Comparison of ENCODE assay signal across 20 mouse cellular contexts in genomic region chr14:122189901-122190300, GRCm38 (mm10). TPM values are rescaled to one million over a fixed set of nuclear protein-coding genes. Genes with fewer than 3 reads are reported as not detected.
DNase-seq lines count a peak whose midpoint lies in the region; ATAC-seq and TF ChIP-seq lines count a peak whose summit lies in the region.
"Had no signal": no experiment of that assay in that cellular context is flagged by ENCODE, and none has a peak within 500 bp of the region (broad histone marks: within the 10 kb centered on the region; RNA-seq: fewer than 3 reads in every experiment).

No protein-coding gene starts in this region.

- H3K27me3 ChIP-seq in hindbrain, embryonic 16.5 days (replicated peaks; ENCODE audit: control insufficient read depth, insufficient read depth, low read length) = no peaks in the 10 kb centered on the region
- H3K27me3 ChIP-seq in hindbrain, embryonic 10.5 days (ENCODE audit: insufficient read depth, poor library complexity, severe bottlenecking) = no peaks in the 10 kb centered on the region
- no peaks in the 10 kb centered on the region for H3K27me3 ChIP-seq in liver, adult 2 months (ENCODE audit: control insufficient read depth, insufficient read depth, low read length)
- H3K27me3 ChIP-seq in liver, embryonic 12.5 days (replicated peaks) = no peaks in the 10 kb centered on the region
- H3K27me3 ChIP-seq: forebrain, embryonic 13.5 days; liver, embryonic 15.5 days; neural tube, embryonic 13.5 days had no signal

- TF ChIP-seq CTCF in liver, adult 2 months (IDR thresholded peaks at IDR 0.05; ENCODE audit: low read depth, low read length) = no peak

- peaks cover 7% of the 10 kb centered on the region; the same call in 1 of the 2 replicates for H3K79me2 ChIP-seq in liver, adult 2 months (ENCODE audit: control insufficient read depth, insufficient read depth, low read length)

- no peak overlapping the region for H3K27ac ChIP-seq in hindbrain, embryonic 16.5 days (ENCODE audit: low read depth, low read length)
- no peak overlapping the region for H3K27ac ChIP-seq in hindbrain, embryonic 10.5 days
- peak overlapping the region; percentile 15; the same call in 1 of the 2 replicates for H3K27ac ChIP-seq in liver, adult 2 months (replicated peaks; ENCODE audit: insufficient read depth, low read depth, low read length)
- H3K27ac ChIP-seq in liver, embryonic 12.5 days = no peak overlapping the region
- H3K27ac ChIP-seq: forebrain, embryonic 13.5 days; gastrocnemius, adult 2 months; heart, adult 2 months; limb, embryonic 12.5 days; liver, embryonic 15.5 days; neural tube, embryonic 13.5 days had no signal

- no peaks in the 10 kb centered on the region for H3K9me3 ChIP-seq in hindbrain, embryonic 16.5 days (ENCODE audit: control insufficient read depth, low read length)
- peaks cover 3% of the 10 kb centered on the region; the same call in 1 of the 2 replicates for H3K9me3 ChIP-seq in hindbrain, embryonic 10.5 days
- no peaks in the 10 kb centered on the region for H3K9me3 ChIP-seq in liver, embryonic 12.5 days (replicated peaks)
- H3K9me3 ChIP-seq: liver, embryonic 15.5 days; neural tube, embryonic 13.5 days had no signal

- H3K36me3 ChIP-seq in hindbrain, embryonic 16.5 days (ENCODE audit: control insufficient read depth, insufficient read depth, low read length) = no peaks in the 10 kb centered on the region
- no peaks in the 10 kb centered on the region for H3K36me3 ChIP-seq in hindbrain, embryonic 10.5 days
- H3K36me3 ChIP-seq in liver, adult 2 months (ENCODE audit: control insufficient read depth, insufficient read depth, low read length) = no peaks in the 10 kb centered on the region
- no peaks in the 10 kb centered on the region for H3K36me3 ChIP-seq in liver, embryonic 12.5 days
- H3K36me3 ChIP-seq: limb, embryonic 12.5 days; liver, embryonic 15.5 days; neural tube, embryonic 13.5 days had no signal

- no peak overlapping the region for H3K4me3 ChIP-seq in hindbrain, embryonic 16.5 days (ENCODE audit: low read length)
- no peak overlapping the region for H3K4me3 ChIP-seq in hindbrain, embryonic 10.5 days
- H3K4me3 ChIP-seq in liver, adult 2 months (ENCODE audit: insufficient read depth, low read depth, low read length) = no peak overlapping the region
- no peak overlapping the region for H3K4me3 ChIP-seq in liver, embryonic 12.5 days
- H3K4me3 ChIP-seq: forebrain, embryonic 13.5 days; gastrocnemius, adult 2 months; heart, adult 2 months; limb, embryonic 12.5 days; liver, embryonic 15.5 days; neural tube, embryonic 13.5 days had no signal

- TF ChIP-seq POLR2A in liver, adult 2 months (IDR thresholded peaks at IDR 0.05; ENCODE audit: extremely low read depth, insufficient read depth, low read length) = no peak

- peak; percentile 69; the same call in 1 of the 2 replicates for ATAC-seq in hindbrain, embryonic 16.5 days
- ATAC-seq in liver, embryonic 12.5 days = no peak
- ATAC-seq: inflammation-experienced regulatory T-cells, adult 6 months had no signal

- DNase-seq in adrenal gland, postnatal 14 days = peak; percentile 16
- DNase-seq in adrenal gland, adult (ENCODE audit: inconsistent age in 2 of 2, low spot score in 1 of 2) = no peak
- no peak for DNase-seq in hindbrain, embryonic 10.5 days (ENCODE audit: low spot score)
- DNase-seq in liver, adult 2 months (ENCODE audit: extremely low read depth, low read depth, low spot score) = peak; percentile 80
- peak; percentile 14 for DNase-seq in kidney, postnatal 10 days
- no peak for DNase-seq in urinary bladder, postnatal 25 days (ENCODE audit: low spot score)
- DNase-seq: adrenal gland, postnatal 25 days; cerebellum, adult 18-20 months; cerebellum, postnatal 36 days; gastrocnemius, adult 2 months; lung, postnatal 10 days; thymus, postnatal 36 days had no signal

- no peak overlapping the region for H3K4me2 ChIP-seq in hindbrain, embryonic 16.5 days (ENCODE audit: low read length)
- H3K4me2 ChIP-seq in liver, embryonic 12.5 days = no peak overlapping the region
- H3K4me2 ChIP-seq: forebrain, embryonic 13.5 days; limb, embryonic 12.5 days; liver, embryonic 15.5 days; neural tube, embryonic 13.5 days had no signal

- WGBS in hindbrain, embryonic 16.5 days = 58% methylated on average over 5 of the region's 5 CpGs
- 83% methylated on average over 5 of the region's 5 CpGs for WGBS in hindbrain, embryonic 10.5 days
- WGBS in liver, adult 2 months = 31% methylated on average over 5 of the region's 5 CpGs
- 75% methylated on average over 5 of the region's 5 CpGs for WGBS in liver, embryonic 12.5 days (ENCODE audit: insufficient replicate concordance)

- no peaks in the 10 kb centered on the region for H3K4me1 ChIP-seq in hindbrain, embryonic 16.5 days (ENCODE audit: control insufficient read depth, insufficient read depth, low read depth, low read length)
- H3K4me1 ChIP-seq in hindbrain, embryonic 10.5 days (replicated peaks) = no peaks in the 10 kb centered on the region; the same call in 1 of the 2 replicates
- H3K4me1 ChIP-seq in liver, adult 2 months (ENCODE audit: control insufficient read depth, insufficient read depth, low read length) = peaks cover 12% of the 10 kb centered on the region
- H3K4me1 ChIP-seq in liver, embryonic 12.5 days = peaks cover 5% of the 10 kb centered on the region
- H3K4me1 ChIP-seq: forebrain, embryonic 13.5 days; neural tube, embryonic 13.5 days had no signal

- H3K9ac ChIP-seq in hindbrain, embryonic 16.5 days (ENCODE audit: low read depth, low read length) = no peak overlapping the region
- no peak overlapping the region for H3K9ac ChIP-seq in liver, adult 2 months (ENCODE audit: low read depth, low read length)
- no peak overlapping the region for H3K9ac ChIP-seq in liver, embryonic 12.5 days
- H3K9ac ChIP-seq: forebrain, embryonic 13.5 days; limb, embryonic 12.5 days; liver, embryonic 15.5 days; neural tube, embryonic 13.5 days had no signal

RNA-seq across cellular contexts. Expression of gene Clybl, which starts 8.4 kb away (rescaled TPM):
- 104 and 111 TPM in 2 replicates for total RNA-seq in adrenal gland, postnatal 14 days (2021)
- polyA plus RNA-seq in hindbrain, embryonic 16.5 days (2015; fragmentation: Nextera tagmentation; extraction: Ambion mirVana) = 15.7 and 21.6 TPM in 2 replicates
- 28.6 and 31.3 TPM in 2 replicates for polyA plus RNA-seq in hindbrain, embryonic 10.5 days (2016; fragmentation: Nextera tagmentation; extraction: Ambion mirVana)
- total RNA-seq in liver, adult 2 months (2014; rRNA removed) = 23.4 TPM in 2 replicates
- 15.3 and 15.4 TPM in 2 replicates for polyA plus RNA-seq in liver, adult 2 months (2012; rRNA removed)
- 29.3 and 30.0 TPM in 2 replicates for polyA plus RNA-seq in liver, embryonic 12.5 days (2016; fragmentation: Nextera tagmentation; extraction: Ambion mirVana)

Comparison
In these comparisons a context has a peak if more than half of its experiments do, and no peak if none do; other contexts are left out.
1. DNase-seq: peak in adrenal gland, postnatal 14 days (single experiment), liver, adult 2 months (single experiment) and kidney, postnatal 10 days (single experiment); none in adrenal gland, adult (0 of 2), hindbrain, embryonic 10.5 days (single experiment) and urinary bladder, postnatal 25 days (single experiment).